Mouse (Mus musculus) c-Kit-positive CD71-positive TER-119-negative erythroid progenitor cells, embryonic 14.5 days (primary cell): Measurements from ENCODE around the gene Nle1.

Source experiments
- DNase-seq: peaks from one replicate; pipeline ENCODE4 v3.0.0-alpha.2; 2013; ENCODE audit warnings: low read depth

Gene Nle1

DNA sequence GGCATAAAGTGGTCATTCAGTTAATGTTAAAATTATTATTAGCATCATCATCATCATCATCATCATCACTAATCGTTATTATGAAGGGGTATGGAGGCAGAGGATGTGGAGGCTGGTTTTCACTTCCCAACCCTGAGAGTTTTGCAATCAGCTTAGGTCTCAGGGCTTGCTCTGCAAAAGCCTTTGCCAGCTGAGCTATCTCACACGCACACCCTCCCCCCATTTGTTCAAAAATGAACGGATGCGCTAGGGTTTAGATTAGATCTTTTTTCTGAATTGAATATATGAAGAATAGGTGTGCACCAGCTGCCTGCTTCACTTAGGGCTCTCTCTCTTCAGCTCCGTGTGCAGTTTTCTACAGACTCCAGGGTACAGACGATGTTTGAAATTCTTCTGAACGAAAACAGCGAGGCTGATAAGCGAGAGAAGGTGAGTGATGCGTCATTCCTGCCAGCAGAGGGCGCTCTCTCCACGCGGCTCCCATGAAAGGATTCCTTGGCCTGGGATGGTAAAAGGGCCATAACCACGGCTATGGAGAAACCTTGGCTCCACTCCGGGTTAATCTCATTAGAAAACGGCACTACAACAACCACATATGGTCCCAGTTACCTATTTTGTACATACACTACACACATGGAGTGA lies 6.6 kb upstream of the Nle1 start:
- peak; percentile 64 for DNase-seq

DNA sequence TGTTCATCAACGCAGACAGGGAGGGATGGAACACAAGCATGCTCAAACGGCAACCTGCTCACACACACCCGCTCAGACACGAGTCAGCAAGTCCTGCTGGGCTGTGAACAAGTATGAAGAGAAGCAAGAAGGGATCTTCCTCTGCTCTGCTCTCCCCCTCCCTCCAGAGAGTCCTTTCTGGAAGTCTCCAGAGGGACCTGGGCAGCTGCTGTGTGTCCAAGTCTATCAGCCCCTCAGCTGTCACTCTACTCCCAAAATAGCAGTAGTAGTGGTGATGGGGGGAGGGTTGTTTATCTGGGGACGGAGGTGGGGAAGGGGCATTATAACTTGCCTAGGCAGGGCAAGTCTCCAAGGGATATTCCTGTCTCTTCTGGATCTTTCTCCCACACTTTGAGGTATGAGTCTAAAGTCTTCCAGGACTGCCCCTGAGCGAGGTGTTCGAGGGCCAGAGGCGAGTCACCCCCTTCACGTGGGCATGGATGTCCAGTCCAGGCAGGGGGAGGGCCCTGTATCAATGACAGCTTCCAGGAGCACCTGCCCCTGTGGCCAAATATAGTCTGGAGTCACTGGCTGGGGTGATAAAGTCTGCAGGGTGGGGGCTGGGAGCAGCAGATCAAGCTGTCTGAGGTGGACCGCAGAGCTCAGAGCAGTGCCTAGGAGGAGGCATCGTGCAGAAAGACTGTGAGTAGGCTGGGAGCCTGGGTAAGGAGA lies 2.6 kb upstream of the Nle1 start:
- DNase-seq = no peak

DNA sequence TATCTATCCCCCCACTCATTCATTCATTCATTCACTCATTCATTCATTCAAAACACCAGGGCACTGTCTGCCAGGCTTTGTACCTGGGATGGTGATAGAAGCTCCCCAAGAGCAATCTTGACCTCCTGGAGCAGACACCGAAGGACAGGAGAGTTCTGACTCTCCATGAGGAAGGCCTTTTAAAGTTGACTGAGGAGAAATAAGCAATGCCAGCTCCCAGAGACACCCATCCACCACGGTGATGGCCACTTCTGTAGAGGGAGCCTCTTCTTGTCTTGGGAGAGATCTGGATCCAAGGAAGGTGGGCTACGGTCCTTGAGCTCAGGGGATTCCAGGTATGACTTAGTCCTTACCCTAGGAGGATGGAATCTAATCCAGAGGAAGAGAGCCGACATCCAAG lies 2.0 kb upstream of the Nle1 start, which contains the start of gene Unc45b:
Unc45b (plus strand) TSS at position 301 of the 400 bp plus-strand sequence.
- DNase-seq = no peak

DNA sequence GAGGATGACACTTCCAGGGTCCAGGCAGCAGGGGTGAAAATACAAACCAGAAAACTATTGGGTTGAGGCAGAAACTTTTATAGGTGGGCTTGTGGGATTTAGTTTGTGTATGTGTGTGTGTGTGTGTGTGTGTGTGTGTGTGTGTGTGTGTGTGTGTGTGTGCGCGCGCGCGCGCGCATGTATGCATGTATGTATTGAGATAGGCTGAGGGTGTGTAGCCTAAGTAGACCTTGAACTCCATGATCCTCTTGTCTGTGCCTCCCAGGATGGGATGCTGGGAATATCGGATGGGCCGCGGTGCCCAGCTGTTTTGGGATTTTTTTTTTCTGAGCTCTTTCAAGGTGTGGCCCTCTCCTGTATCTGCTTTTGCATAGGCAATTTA lies 388 bp upstream of the Nle1 start:
- DNase-seq = no peak

DNA sequence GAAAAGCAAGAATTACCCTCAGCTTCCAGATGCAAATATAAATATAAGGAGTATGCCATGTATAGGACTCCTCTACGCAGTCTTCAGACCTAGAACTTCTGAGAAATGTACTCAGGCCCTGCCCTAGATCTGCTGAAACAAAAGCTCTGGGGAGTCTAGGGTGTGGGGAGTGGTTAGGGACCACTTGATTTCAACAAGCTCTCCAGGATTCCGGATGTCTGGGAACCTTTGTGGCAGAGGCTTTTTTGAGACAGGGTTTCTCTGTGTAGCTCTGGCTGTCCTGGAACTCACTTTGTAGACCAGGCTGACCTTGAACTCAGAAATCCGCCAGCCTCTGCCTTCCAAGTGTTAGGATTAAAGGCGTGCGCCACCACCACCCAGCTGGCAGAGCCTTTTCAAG lies 2.4 kb downstream of the Nle1 start:
- no peak for DNase-seq

DNA sequence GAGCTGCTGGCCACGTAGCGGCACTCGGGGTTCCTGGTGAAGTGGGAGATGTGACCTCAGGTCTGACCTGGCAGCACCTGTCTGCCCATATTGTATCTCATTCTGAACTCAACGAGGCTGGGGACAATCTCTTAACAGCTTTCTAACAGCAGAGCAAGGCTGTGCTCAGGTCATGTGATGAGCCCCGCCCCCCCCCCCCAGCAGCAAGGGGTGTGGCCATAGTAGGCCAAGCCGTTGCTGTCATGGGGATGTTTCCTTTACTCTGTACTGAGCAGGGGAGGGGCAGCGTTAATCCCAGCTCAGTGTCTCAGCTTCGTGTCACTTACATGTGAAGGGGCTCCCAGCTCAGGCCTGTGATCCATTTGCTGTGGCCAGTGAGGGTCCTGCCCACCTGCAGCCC lies 3.3 kb downstream of the Nle1 start:
- DNase-seq = no peak

DNA sequence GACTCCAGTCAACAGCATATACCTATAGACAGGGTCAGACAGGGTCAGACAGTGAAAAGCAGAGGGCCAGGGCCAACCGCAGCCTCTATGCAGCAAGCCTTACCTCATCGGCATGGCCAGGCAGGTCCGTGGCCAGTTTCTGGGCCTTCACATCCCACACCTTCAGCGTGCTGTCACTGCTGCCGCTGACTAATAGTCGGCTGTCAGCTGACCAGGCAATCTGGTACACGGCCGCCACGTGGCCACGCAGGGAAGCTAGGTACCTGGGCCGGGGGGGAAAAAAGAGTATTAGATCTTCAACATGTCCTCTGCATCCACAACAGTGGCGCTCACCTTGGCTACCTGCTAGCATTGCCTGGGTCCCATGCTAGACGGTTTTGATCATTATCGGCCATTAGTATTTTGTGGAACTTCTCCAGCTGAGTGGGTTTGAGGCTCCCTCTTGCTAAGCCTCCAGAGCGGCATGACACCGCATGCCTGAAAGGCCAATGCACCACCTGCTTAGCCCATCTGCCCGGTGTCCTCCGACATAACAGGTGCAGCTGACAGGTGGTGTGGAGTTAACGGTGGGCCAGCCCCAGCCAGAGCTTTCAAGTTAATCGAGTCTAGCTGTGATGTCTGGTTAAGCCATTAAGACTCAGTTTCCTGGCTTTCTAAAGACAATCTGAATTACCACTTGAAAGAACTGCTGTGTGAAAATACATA lies 6.5 kb downstream of the Nle1 start:
- DNase-seq = no peak

DNA sequence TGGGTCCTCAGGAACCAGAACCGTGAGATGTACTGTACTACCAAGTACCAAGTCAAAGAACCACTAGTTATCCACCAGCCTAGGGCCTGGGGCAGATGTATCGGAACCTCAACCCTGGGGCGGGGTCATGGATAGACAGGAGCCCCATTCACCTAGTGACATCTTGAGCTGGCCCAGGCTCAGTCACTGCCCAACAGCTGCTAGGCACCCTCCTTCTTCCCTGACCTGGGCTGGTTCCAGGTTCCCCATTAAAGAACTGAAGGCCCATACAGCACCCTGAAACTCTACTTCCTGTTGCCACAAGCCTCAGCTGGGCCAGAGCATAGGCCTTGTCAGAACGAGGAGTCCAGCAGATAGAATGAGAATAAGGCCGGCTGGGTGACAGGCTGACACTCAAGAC lies 8.5 kb downstream of the Nle1 start:
- no peak for DNase-seq

DNA sequence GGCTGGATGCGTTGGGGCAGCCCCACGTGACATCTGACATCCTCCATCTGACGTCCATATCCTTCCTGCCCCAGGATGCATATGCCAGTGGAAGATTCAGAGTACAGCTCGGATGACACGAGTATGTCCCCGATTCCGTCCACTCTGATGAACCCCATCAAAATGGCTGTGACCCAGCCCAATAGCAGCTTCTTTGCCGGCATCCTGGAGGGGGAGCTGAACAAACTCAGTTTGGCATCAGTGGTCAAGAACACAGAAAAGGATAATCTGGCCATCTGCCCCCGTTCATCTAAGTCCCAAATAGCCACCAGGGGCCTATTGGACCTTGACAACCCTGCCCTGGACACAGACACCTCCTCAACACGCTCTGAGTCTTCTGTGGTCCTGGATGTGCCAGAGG lies 10.7 kb downstream of the Nle1 start:
- DNase-seq = no peak

DNA sequence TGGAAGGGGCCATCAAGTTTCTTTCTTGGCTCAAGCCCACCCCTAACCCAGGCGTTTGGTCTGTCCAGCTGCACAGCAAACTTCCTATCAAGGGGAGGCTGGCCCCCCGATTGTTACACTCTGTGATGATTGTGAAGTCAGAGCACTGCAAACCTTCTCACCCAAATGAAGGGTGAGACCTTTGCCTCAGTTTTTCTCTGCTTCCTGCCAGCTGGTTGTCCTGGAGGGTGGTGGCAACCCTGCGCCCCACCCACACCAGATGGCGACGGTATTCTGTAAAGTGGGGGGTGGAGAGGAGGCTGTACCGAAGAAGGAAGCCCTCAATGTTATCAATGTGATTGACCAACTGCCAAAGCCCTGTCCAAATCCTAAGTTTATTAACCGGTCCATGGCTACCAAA lies 16.3 kb downstream of the Nle1 start, which contains the start of gene Fndc8:
Fndc8 (plus strand) TSS at position 189 of the 400 bp plus-strand sequence.
- DNase-seq = no peak

DNA sequence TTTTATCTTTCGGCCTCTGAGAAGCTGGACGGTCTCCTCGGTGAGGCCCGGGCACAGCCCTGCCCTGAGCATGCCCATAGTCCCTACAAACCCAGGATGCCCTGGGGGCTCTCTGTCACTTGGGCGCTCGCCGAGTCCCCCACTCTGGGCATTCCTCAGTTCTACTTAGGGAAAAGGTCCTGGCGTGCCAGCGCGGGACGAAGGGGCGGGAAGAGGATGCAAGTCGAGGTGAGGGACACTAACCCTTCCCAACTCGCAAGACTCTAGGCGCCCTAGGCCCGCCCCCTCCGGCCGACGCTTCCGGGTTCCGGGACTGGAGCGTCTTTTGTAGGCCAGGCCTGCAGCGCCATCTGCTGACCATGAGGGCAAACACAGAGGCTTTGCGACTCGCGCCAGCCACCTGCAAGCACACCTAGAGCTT lies 17.9 kb downstream of the Nle1 start, which contains the start of gene Rad51d:
Rad51d (minus strand) TSS at position 273 of the 421 bp plus-strand sequence.
- peak; percentile 96 for DNase-seq

DNA sequence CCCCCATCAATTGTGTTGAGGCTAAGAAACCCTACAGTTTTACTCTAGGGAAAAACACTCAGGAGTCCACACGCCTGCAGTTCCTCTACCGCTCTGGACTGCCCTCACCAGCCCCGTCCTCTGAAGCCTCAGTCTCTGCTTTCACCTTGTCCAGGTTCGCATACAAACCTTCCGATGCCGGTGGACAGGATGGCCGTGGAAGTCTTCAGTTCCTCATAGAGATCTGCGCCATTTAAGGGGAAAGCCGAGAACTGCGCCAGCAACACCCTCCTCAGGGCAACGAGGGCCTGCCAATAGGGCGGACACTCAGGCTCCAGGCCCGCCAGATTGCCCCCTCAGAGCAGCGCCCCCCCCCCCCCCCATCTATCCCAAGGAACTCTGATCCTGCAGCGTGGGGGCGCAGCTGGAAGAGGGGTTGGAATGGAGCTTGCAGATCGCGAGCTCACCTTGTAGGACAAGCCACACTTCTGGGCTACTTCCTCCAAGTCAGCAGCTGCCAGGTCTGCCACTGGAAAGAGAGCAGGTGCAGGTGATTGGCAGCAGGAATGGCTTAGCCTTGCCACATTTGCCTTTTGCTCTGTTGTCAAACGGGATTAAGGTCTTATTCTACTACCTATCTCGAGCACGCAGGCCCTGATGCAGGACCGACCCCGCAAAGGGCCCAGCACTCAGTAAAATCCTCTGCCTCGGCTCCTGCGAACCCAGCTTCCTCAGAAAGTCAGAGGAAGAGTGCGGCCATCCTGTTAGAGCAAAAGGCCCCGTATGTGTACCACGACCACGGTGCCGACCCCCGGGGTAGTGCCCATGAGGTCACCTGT lies 18.5 kb downstream of the Nle1 start:
- DNase-seq = no peak

DNA sequence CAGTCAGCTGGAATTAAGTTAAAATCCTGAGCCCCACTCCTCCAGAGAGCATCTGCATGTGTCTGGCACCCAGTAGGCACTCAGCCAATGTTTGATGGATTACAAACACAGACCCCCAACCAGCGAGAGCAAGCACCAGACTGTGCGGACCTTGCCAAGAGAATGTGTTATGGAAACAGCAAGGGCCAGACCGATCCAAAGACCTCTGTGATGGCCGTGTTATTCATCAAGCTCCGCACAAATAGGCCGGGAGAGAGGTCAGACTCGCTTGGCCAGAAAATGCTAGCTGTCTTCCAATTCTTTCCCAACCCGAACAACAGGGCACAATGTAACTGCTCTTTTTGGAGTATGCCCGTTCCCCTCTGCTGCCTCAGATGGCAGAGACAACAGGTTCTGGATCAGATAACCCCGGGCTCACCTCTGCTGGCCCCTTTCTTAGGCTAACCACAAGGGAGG lies 19.7 kb downstream of the Nle1 start:
- no peak for DNase-seq

DNA sequence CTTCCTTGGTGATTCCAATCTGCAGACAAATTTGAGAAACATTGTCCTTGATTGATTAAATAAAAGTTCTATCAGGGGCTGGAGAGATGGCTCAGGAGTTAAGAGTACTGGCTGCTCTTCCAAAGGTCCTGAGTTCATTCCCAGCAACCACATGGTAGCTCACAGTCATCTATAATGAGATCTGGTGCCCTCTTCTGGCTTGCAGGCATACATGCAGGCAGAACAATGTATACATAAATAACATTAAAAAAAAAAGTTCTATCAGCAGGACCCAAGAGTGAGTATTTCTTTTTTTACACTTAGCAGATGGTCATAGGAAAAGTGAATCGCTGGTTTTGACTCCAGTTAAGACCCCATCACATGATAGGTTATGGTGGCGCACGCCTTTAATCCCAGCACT lies 21.7 kb downstream of the Nle1 start:
- DNase-seq = no peak

DNA sequence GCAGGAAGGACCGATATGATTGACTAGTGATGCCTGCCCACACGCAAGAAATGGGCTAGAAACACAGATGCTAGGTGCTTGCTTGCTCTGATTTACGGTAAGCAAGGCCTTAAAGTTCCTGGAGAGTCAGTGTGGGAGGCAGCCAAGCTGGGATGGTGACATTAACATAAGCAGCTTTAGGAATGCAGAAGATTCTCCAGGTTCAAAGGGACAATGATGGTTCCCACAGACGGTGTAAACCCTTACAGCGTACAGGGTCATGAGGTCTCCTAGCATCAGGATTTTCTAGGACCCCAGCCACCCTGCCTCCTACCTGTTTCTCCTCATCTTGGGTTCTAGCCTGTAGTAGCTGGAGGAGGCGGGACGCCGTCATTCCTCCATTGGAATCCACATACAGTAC lies 25.0 kb downstream of the Nle1 start:
- DNase-seq = no peak

DNA sequence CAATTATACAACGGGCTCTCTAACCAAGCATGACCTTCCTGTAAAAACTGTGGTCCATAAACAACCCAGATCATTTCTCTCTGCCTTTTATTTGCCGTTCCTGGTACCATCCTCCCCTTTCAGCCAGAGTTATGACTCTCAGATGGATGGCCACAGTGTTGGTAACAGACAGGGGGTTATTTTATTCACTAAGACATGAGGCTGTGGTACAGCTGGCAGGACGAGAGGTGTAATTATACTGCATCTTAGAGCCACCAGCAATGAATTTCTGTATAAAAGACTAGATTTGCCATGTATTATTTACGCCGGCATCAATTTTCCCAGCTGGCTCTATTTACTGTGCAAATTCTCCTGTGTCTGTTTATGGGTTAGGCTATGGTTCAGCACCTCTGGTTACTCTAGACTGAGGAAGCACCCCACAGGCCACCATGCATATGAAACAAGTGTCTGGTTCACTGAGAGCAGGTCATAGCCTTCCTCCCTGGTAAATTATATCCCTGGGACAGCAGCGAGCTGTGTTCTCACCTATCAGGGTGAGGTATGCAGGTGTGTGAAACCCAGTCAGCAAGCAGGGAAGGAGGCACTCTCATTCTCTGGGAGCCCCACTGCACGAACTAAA lies 30.4 kb downstream of the Nle1 start:
- no peak for DNase-seq

DNA sequence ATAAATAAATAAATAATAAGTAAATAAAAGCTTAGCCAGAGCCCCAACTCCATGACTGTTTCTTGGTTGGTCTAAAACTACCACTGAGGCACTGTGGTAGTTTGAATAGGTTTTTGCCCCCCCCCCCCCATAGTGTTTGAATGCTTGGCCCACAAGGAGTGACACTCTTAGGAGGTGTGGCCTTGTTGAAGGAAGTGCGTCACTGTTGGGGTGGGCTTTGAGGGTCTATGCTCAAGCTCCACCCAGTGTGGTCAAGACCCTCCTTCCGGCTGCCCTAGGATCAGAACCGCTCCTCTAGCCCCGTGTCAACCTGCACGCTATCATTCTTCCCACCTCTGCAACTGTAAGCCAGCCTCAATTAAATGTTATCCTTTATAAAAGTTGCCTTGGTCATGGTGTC lies 32.6 kb downstream of the Nle1 start:
- DNase-seq = no peak

DNA sequence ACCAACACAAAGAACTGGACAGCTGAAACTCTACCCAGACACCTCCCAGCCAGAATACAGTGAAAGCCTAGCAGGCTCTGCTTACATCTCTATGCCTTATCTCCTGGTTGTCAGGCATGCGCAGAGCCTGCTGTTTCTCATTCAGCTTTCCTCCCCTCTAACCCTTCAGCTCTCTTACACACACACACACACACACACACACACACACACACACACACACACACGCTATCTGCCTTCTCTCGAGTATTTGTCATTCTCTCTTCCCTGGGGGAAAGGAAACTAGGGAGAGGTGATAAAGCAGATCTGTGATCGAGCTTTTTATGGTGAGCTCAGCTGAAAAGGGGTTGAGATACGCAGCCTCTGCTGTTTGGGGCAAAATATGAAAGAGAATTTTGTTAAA lies 33.3 kb downstream of the Nle1 start:
- DNase-seq = no peak

DNA sequence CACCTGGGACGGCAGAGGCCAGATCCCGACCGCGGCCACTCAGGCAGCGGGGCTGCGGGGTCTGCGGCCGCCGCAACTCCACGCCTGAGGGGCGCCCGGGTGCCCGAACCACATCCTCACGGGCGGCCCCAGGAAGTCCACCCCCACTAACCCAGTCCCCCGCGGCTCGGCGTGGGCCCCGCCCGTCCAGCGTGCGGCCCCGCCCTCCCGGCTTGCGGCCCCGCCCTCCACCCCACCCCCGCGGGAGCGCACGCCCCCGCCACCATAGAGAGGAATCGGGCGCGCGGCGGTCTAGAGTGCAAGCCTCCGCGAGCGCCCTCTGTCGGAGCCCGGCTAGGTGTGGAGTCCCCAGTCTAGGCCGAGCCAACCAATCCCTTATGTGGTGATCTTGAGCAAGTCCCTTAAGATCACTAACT lies 37.2 kb downstream of the Nle1 start, which contains the start of gene Rffl:
Rffl (minus strand) TSS at position 180 of the 416 bp plus-strand sequence.
- DNase-seq = peak; percentile 92

DNA sequence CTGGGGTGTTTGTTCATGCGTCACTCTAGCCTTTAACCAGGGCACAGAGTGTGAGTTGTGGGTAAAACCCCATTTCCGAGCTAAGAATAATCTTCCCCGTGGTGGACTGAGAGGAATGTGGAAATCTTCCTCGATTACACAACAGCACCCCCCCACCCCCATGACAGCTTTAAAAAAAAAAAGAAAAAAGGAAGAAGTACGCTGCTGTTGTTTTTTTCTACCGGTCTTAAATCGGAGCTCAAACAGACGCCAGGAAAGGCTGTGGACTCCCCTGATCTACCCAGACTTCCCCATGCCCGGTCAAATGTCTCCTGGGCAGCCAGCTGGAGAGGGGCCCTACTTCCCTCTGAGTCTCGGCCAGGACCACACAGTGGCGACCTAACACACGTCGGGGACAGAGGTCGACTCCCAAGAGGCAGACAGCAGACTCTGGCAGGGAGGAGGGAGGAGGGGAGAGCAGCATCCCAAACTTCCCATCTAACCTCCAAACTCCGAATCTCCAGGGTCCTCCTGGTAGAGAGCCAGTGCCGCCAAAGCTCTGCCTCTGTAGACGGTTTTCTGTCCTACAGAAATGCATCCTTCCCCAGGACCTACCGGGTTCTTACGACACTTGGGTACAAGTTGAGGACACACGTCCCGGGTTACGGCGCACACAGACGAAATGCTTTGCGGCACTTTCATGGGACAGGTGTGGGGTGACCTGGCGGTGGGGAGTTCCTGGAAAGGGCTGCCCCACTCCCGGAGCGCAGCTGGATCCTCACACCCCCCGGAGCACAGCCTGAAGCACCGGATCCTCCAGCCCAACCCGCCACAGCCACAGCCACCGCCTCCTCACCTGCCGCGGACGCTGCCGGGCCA lies 37.8 kb downstream of the Nle1 start:
- DNase-seq = no peak
